Mouse (Mus musculus) frontal cortex, postnatal 10 days (tissue): ENCODE data around the gene Crebbp.

Experiments
- DNase-seq, 2 experiments: peaks; one replicate each; pipeline ENCODE4 v3.0.0; 2022; ENCODE audit warnings: low spot score in 2 of 2, mixed read lengths in 1 of 2

The Crebbp gene

GRCm38 (mm10) chr16:4045524-4045923 lies 168.3 kb downstream of the Crebbp start:
- no peak for DNase-seq

GRCm38 (mm10) chr16:4044093-4044492 lies 169.7 kb downstream of the Crebbp start:
- DNase-seq, result no peak

GRCm38 (mm10) chr16:4041646-4042045 lies 172.2 kb downstream of the Crebbp start:
- no peak for DNase-seq

- no peak for DNase-seq
These were observed 173.6 kb downstream of the Crebbp start for GRCm38 (mm10) chr16:4040206-4040605.

GRCm38 (mm10) chr16:4037690-4038089 lies 176.1 kb downstream of the Crebbp start:
- DNase-seq, result no peak

- DNase-seq, result no peak
These were observed 177.0 kb downstream of the Crebbp start, which contains the start of gene Dnase1 for GRCm38 (mm10) chr16:4036807-4037206. Gene Dnase1 (plus strand): TSS chr16:4036942.

GRCm38 (mm10) chr16:4035575-4035974 lies 178.2 kb downstream of the Crebbp start:
- no peak for DNase-seq

GRCm38 (mm10) chr16:4034476-4034875 lies 179.3 kb downstream of the Crebbp start:
- DNase-seq, result no peak

- no peak for DNase-seq
These were observed 179.8 kb downstream of the Crebbp start for GRCm38 (mm10) chr16:4033971-4034370.

- DNase-seq, result no peak
These were observed 181.5 kb downstream of the Crebbp start for GRCm38 (mm10) chr16:4032341-4032748.

GRCm38 (mm10) chr16:4031441-4032274 lies 182.1 kb downstream of the Crebbp start:
- no peak for DNase-seq
